In the genomic region with DNA sequence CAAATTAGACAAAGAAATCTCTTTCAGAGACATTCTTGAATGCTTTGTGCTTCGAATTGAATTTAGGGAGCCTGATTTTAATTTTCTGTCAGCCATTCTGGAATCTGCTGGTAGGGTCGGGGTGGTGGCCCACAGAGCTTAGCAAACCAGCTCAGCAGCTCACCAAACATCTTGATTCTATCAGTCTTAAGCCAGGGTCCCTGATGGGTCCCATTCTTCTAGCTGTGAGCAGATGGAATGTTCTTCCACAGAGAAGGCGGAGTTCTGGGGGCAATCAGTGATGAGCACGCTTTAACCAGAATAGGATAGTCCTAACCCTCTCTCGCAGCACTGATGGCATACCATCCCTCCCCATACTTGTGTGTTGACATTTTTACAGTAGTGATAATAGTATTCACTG, we compare ENCODE assay signal across 25 mouse cellular contexts. TPM values are rescaled to one million over a fixed set of nuclear protein-coding genes. Genes with fewer than 3 reads are reported as not detected.
A peak's percentile ranks its signal among the peaks of the same experiment; 100 is the strongest.
DNase-seq lines count a peak whose midpoint lies in the region; ATAC-seq and TF ChIP-seq lines count a peak whose summit lies in the region.
"Had no signal": no experiment of that assay in that cellular context is flagged by ENCODE, and none has a peak within 500 bp of the region (broad histone marks: within the 10 kb centered on the region; RNA-seq: fewer than 3 reads in every experiment).

No protein-coding gene starts in this region.

- ATAC-seq in hindbrain, embryonic 13.5 days (ENCODE audit: low FRiP score): no peak
- no peak for ATAC-seq in embryonic facial prominence, embryonic 13.5 days (ENCODE audit: insufficient number of reproducible peaks, insufficient read depth, low FRiP score, low TSS enrichment, low read depth)
- 0 out of 2 replicates have a peak, but pooled peaks have one; percentile 21 for ATAC-seq in limb, embryonic 12.5 days (ENCODE audit: insufficient number of reproducible peaks, insufficient read depth, low FRiP score, low TSS enrichment, low read depth)
- ATAC-seq: forebrain, embryonic 15.5 days had no signal

- TF ChIP-seq CTCF in kidney, adult 2 months (conservative IDR thresholded peaks at IDR 0.05; ENCODE audit: insufficient read depth, insufficient read length, low read depth, low read length): no peak

- H3K4me2 ChIP-seq in hindbrain, embryonic 13.5 days: no peak overlapping the region
- peak overlapping the region; percentile 39 for H3K4me2 ChIP-seq in embryonic facial prominence, embryonic 13.5 days
- no peak overlapping the region; the same call in 1 of the 2 replicates for H3K4me2 ChIP-seq in limb, embryonic 12.5 days
- H3K4me2 ChIP-seq: forebrain, embryonic 15.5 days; heart, embryonic 13.5 days; hindbrain, embryonic 12.5 days; neural tube, embryonic 12.5 days had no signal

- no peaks in the 10 kb centered on the region for H3K27me3 ChIP-seq in hindbrain, embryonic 10.5 days (ENCODE audit: insufficient read depth, poor library complexity, severe bottlenecking)
- no peaks in the 10 kb centered on the region for H3K27me3 ChIP-seq in hindbrain, embryonic 13.5 days
- no peaks in the 10 kb centered on the region for H3K27me3 ChIP-seq in embryonic facial prominence, embryonic 13.5 days
- no peaks in the 10 kb centered on the region for H3K27me3 ChIP-seq in limb, embryonic 12.5 days
- no peaks in the 10 kb centered on the region for H3K27me3 ChIP-seq in kidney, adult 2 months (replicated peaks; ENCODE audit: control insufficient read depth, insufficient read depth, low read length)
- H3K27me3 ChIP-seq: forebrain, embryonic 15.5 days; heart, embryonic 13.5 days; hindbrain, embryonic 12.5 days; neural tube, embryonic 12.5 days had no signal

- H3K27ac ChIP-seq in hindbrain, embryonic 10.5 days: peak overlapping the region; percentile 16; the same call in 1 of the 2 replicates
- H3K27ac ChIP-seq in hindbrain, embryonic 13.5 days: no peak overlapping the region
- H3K27ac ChIP-seq in embryonic facial prominence, embryonic 13.5 days: peak overlapping the region; percentile 75
- H3K27ac ChIP-seq in limb, embryonic 12.5 days: peak overlapping the region; percentile 76
- H3K27ac ChIP-seq in kidney, adult 2 months (ENCODE audit: insufficient read depth, low read depth, low read length): no peak overlapping the region
- H3K27ac ChIP-seq: forebrain, embryonic 15.5 days; heart, embryonic 13.5 days; hindbrain, embryonic 12.5 days; neural tube, embryonic 12.5 days had no signal

- no peak for TF ChIP-seq POLR2A in kidney, adult 2 months (IDR thresholded peaks at IDR 0.05; ENCODE audit: low read depth, low read length)

- DNase-seq in hindbrain, embryonic 10.5 days (ENCODE audit: low spot score): no peak
- DNase-seq in kidney, postnatal 10 days: no peak
- no peak for DNase-seq in left cerebral cortex, adult 8-10 months (ENCODE audit: low spot score in 2 of 2)
- DNase-seq in kidney, adult 2 months: no peak
- DNase-seq: adrenal gland, postnatal 14 days; cerebellum, adult 2 months; cerebellum, postnatal 25 days; gastrocnemius, postnatal 14 days; heart, adult 11 months; heart, postnatal 14 days; kidney, adult 18-20 months; kidney, postnatal 14 days; layer of hippocampus, postnatal 36 days; lung, postnatal 4 days; midbrain, embryonic 14.5 days; right cerebral cortex, postnatal 14 days; thymus, adult 18-20 months; thymus, postnatal 36 days had no signal

- H3K4me1 ChIP-seq in hindbrain, embryonic 10.5 days (replicated peaks): peaks cover 33% of the 10 kb centered on the region
- H3K4me1 ChIP-seq in hindbrain, embryonic 13.5 days (replicated peaks): peaks cover 26% of the 10 kb centered on the region
- peaks cover 71% of the 10 kb centered on the region for H3K4me1 ChIP-seq in embryonic facial prominence, embryonic 13.5 days
- peaks cover 78% of the 10 kb centered on the region for H3K4me1 ChIP-seq in limb, embryonic 12.5 days (replicated peaks)
- H3K4me1 ChIP-seq in kidney, adult 2 months (ENCODE audit: control insufficient read depth, insufficient read depth, low read length): peaks cover 27% of the 10 kb centered on the region; the same call in 1 of the 2 replicates

- 67% methylated on average over 5 of the region's 5 CpGs for WGBS in hindbrain, embryonic 10.5 days
- 53% methylated on average over 5 of the region's 5 CpGs for WGBS in hindbrain, embryonic 13.5 days
- WGBS in embryonic facial prominence, embryonic 13.5 days: 27% methylated on average over 5 of the region's 5 CpGs
- 50% methylated on average over 5 of the region's 5 CpGs for WGBS in limb, embryonic 12.5 days
- 78% methylated on average over 5 of the region's 5 CpGs for WGBS in kidney, adult 2 months

- H3K4me3 ChIP-seq in hindbrain, embryonic 10.5 days: no peak overlapping the region
- H3K4me3 ChIP-seq in hindbrain, embryonic 13.5 days: no peak overlapping the region
- no peak overlapping the region for H3K4me3 ChIP-seq in embryonic facial prominence, embryonic 13.5 days
- no peak overlapping the region for H3K4me3 ChIP-seq in limb, embryonic 12.5 days (replicated peaks)
- no peak overlapping the region for H3K4me3 ChIP-seq in kidney, adult 2 months (ENCODE audit: insufficient read depth, low read depth, low read length)
- H3K4me3 ChIP-seq: forebrain, embryonic 15.5 days; heart, embryonic 13.5 days; hindbrain, embryonic 12.5 days; neural tube, embryonic 12.5 days had no signal

- H3K36me3 ChIP-seq in hindbrain, embryonic 10.5 days: no peaks in the 10 kb centered on the region
- no peaks in the 10 kb centered on the region for H3K36me3 ChIP-seq in hindbrain, embryonic 13.5 days
- H3K36me3 ChIP-seq in embryonic facial prominence, embryonic 13.5 days: no peaks in the 10 kb centered on the region
- H3K36me3 ChIP-seq in limb, embryonic 12.5 days: no peaks in the 10 kb centered on the region; the same call in 1 of the 2 replicates
- no peaks in the 10 kb centered on the region for H3K36me3 ChIP-seq in kidney, adult 2 months (ENCODE audit: control insufficient read depth, insufficient read depth, low read length)
- H3K36me3 ChIP-seq: forebrain, embryonic 15.5 days; heart, embryonic 13.5 days; hindbrain, embryonic 12.5 days; neural tube, embryonic 12.5 days had no signal

- no peak overlapping the region for H3K9ac ChIP-seq in hindbrain, embryonic 13.5 days
- no peak overlapping the region for H3K9ac ChIP-seq in embryonic facial prominence, embryonic 13.5 days
- no peak overlapping the region for H3K9ac ChIP-seq in limb, embryonic 12.5 days (replicated peaks)
- H3K9ac ChIP-seq: forebrain, embryonic 15.5 days; heart, embryonic 13.5 days; hindbrain, embryonic 12.5 days; neural tube, embryonic 12.5 days had no signal

- no peaks in the 10 kb centered on the region for H3K9me3 ChIP-seq in hindbrain, embryonic 10.5 days
- H3K9me3 ChIP-seq in hindbrain, embryonic 13.5 days: no peaks in the 10 kb centered on the region
- H3K9me3 ChIP-seq in embryonic facial prominence, embryonic 13.5 days: no peaks in the 10 kb centered on the region
- H3K9me3 ChIP-seq in limb, embryonic 12.5 days: no peaks in the 10 kb centered on the region
- H3K9me3 ChIP-seq: forebrain, embryonic 15.5 days; heart, embryonic 13.5 days; hindbrain, embryonic 12.5 days; neural tube, embryonic 12.5 days had no signal

RNA-seq across cellular contexts. Expression of a gene that starts 37.7 kb away (rescaled TPM):
- polyA plus RNA-seq in hindbrain, embryonic 10.5 days (2016; fragmentation: Nextera tagmentation; extraction: Ambion mirVana): 17.2 and 19.8 TPM in 2 replicates
- polyA plus RNA-seq in hindbrain, embryonic 13.5 days (2015; fragmentation: Nextera tagmentation; extraction: Ambion mirVana): 6.5 and 7.4 TPM in 2 replicates
- polyA plus RNA-seq in embryonic facial prominence, embryonic 13.5 days (2015; fragmentation: Nextera tagmentation; extraction: Ambion mirVana): 23.9 and 30.7 TPM in 2 replicates
- polyA plus RNA-seq in limb, embryonic 12.5 days (2016; fragmentation: Nextera tagmentation; extraction: Ambion mirVana): 56.7 and 61.9 TPM in 2 replicates
- 10 to 100 TPM; 27.6 to 79.3 (median 41.4) TPM for total RNA-seq in left cerebral cortex, adult 8-10 months (2022)
- 37.2 and 41.2 TPM in 2 replicates for polyA plus RNA-seq in kidney, adult 2 months (2012; rRNA removed)

Comparison
In these comparisons a context has a peak if more than half of its experiments do, and no peak if none do; other contexts are left out.
1. H3K27ac ChIP-seq: peak in hindbrain, embryonic 10.5 days (single experiment), embryonic facial prominence, embryonic 13.5 days (single experiment) and limb, embryonic 12.5 days (single experiment); none in hindbrain, embryonic 13.5 days (single experiment) and kidney, adult 2 months (single experiment).